Mouse (Mus musculus) testis, adult 2 months (tissue): ENCODE data around the gene Dlec1. TPM values are rescaled to one million over a fixed set of nuclear protein-coding genes. Genes with fewer than 3 reads are reported as not detected.

Experiments
- H3K27ac ChIP-seq: fragments of 200-500 bp; 2 replicates; pipeline ENCODE4 v1.5.1; 2012; ENCODE audit warnings: low read depth, low read length; ENCODE audit not compliant: control insufficient read depth, insufficient read depth
- H3K27me3 ChIP-seq: fragments of 200-500 bp; 2 replicates; pipeline ENCODE4 v1.6.1; 2012; ENCODE audit warnings: mild to moderate bottlenecking, low read length, moderate library complexity; ENCODE audit not compliant: control insufficient read depth, insufficient read depth
- H3K36me3 ChIP-seq: fragments of 200-500 bp; 2 replicates; pipeline ENCODE4 v1.6.1; 2012; ENCODE audit warnings: mild to moderate bottlenecking, low read length; ENCODE audit not compliant: control insufficient read depth, insufficient read depth
- H3K4me1 ChIP-seq: fragments of 200-500 bp; 2 replicates; pipeline ENCODE4 v1.6.1; 2012; ENCODE audit warnings: low read length; ENCODE audit not compliant: control insufficient read depth, insufficient read depth
- H3K4me3 ChIP-seq: fragments of 200-500 bp; 2 replicates; pipeline ENCODE4 v1.5.1; 2012; ENCODE audit warnings: low read depth, mild to moderate bottlenecking, low read length, moderate library complexity, mixed read lengths; ENCODE audit not compliant: control insufficient read depth
- CTCF ChIP-seq: fragments of 200-500 bp; IDR thresholded peaks from 2 replicates; pipeline ENCODE4 v1.5.1; 2012; ENCODE audit warnings: low read depth, mild to moderate bottlenecking, inconsistent platforms, low read length, moderate library complexity; ENCODE audit not compliant: control insufficient read depth, insufficient read depth, insufficient replicate concordance
- POLR2A ChIP-seq: fragments of 200-500 bp; IDR thresholded peaks from 2 replicates; pipeline ENCODE4 v1.6.1; 2012; ENCODE audit warnings: low read depth, mild to moderate bottlenecking, inconsistent platforms, low read length, moderate library complexity; ENCODE audit not compliant: control insufficient read depth
- polyA plus RNA-seq: library from polyadenylated mRNA; depleted of rRNA; stranded (reverse); fragments of >200 nt; gene quantifications from 2 replicates; pipeline ENCODE4 v1.2.3, GENCODE M21; 2012

The Dlec1 gene
- polyA plus RNA-seq, 1 experiment: 26.2 TPM

DNA sequence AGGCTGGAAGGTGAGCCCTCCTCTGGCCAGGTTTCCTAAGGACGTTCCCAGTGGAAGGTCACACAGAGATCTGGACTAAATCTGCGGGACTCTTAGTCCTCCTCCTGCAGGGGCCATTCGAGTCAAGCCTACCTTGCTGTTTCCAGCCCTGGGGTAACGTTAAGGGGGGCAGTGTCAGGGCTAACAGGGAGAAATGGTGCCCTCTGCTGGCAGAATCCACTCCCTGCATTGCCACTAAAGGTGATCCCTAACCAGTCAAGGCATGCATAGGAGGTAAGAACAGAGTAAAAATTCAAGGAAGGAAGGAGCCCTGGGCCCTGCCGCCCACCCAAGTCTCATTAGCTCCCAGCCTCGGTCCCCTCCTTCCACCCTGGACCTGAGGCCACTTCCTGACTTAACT, 34.7 kb upstream of the Dlec1 start:
- H3K27me3 ChIP-seq: no peaks in the 10 kb centered on the region
- H3K36me3 ChIP-seq: no peaks in the 10 kb centered on the region
- H3K4me3 ChIP-seq: no peak overlapping the region
- no peak overlapping the region for H3K27ac ChIP-seq
- peaks cover 4% of the 10 kb centered on the region for H3K4me1 ChIP-seq
- TF ChIP-seq CTCF: peak; percentile 90
- no peak for TF ChIP-seq POLR2A

DNA sequence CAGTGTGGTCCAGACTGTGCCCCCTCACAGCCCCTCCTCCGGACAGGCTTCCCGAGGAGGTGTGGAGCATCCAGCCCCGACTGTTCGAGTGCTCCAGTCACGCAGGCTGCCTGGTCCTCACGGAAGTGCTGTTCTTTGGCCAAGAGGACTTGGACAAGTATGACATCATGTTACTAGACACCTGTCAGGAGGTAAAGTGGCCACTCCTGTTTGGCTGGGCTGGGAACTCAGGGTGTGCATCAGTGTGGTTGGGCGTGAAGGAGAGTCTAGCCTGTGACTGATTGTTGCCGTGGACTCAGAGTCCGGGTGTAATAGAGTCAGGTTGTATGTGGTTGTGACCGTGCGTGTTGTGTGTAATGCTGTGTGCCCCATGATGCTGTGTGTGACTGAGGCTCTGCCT, 34.0 kb upstream of the Dlec1 start:
- H3K4me3 ChIP-seq: no peak overlapping the region

DNA sequence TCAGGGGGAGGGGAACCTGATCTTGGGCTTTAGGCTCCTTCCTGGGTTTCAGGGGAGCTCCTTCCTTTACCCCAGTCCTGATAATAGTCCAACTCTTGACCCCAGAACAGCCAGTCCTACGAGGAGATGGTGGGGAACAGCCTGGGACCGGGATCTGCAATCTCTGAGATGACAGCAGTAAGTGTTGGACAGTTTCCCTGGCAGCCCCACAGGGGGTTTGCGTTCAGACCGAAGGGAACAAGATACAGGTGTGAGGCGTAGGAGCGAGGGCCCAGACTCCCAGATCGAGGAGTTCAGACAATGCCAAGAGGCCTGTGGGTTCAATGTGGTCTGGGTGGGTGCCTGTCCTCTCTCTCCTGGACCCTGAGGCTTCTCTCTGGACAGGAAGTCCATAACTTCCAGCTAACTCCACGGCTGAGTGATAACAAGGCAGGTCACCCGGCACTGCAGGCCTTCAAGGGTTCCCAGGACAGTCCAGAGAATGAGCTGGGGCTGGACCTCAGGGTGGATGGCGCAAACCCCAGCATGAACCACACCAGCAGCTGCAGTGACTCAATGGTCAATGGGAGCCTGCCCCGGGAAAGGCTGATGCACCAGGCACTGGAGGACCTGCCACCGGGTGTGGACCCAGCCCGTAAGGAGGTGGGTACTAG, 32.0 kb upstream of the Dlec1 start:
- no peaks in the 10 kb centered on the region for H3K36me3 ChIP-seq
- no peak overlapping the region for H3K4me3 ChIP-seq
- H3K4me1 ChIP-seq: peaks cover 11% of the 10 kb centered on the region
- no peaks in the 10 kb centered on the region for H3K27me3 ChIP-seq
- H3K27ac ChIP-seq: no peak overlapping the region
- no peak for TF ChIP-seq POLR2A
- no peak for TF ChIP-seq CTCF

More for the DNA sequence above, 34.0 kb upstream of the Dlec1 start:
- H3K27me3 ChIP-seq: no peaks in the 10 kb centered on the region
- peaks cover 2% of the 10 kb centered on the region for H3K4me1 ChIP-seq
- H3K36me3 ChIP-seq: no peaks in the 10 kb centered on the region
- TF ChIP-seq POLR2A (no peak), CTCF (no peak; the same call in 1 of the 2 replicates)
- no peak overlapping the region for H3K27ac ChIP-seq

DNA sequence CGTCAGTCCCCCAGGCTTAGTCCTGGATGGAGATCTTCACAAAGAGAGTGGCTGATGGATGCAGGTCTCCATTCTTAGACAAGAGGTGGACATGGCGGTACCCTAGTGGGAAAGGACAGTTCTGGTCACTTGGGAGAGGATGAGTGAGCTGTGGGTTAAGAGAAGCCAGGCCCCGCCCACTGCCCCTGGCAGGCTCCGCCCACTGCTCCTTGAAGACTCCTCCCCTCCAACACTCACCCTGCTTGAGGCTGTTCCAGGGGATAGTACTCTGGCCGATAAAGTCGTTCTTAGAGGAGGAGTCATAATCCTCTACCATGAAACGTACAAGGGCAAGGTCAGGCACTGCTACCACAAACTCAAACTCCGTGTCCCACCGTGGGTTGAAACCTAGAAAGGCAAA, 30.5 kb upstream of the Dlec1 start:
- Histone ChIP-seq H3K4me1 (peaks cover 21% of the 10 kb centered on the region), H3K27ac (no peak overlapping the region), H3K4me3 (no peak overlapping the region), H3K27me3 (no peaks in the 10 kb centered on the region), H3K36me3 (no peaks in the 10 kb centered on the region)
- TF ChIP-seq CTCF (no peak), POLR2A (no peak)

DNA sequence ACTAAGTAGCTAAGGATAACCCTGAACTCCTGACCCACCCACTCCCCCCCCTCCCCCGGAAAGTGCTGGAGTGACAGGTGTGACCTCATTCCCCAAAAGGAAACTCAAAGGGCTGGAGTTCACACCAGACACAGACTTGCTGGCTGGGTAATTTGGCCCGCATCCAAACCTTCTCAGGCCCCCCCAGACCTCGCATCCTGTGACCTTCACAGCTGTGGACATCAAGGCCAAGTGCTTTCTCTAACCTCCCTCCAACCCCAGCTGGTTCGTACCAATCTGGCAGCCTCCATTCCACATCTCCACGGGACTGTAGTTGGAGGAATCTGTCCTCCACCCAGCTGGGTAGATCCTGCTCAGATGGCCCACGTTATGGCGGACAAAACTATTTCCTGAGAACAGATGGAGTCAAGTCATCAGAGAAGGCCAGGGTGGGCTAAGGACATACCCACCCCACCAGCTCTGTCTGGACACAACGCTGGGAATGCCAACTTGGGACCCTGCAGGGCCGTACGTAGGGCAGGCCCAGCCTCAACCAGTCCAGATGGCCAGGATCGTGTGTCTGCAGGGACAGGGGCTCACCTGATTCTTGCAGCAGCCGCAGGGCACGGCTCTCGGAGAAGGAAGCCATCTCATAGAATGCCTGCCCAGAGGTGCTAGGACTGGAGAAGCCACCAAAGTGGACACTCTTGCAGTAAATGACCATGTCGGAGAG, 28.9 kb upstream of the Dlec1 start:
- Histone ChIP-seq H3K27ac (no peak overlapping the region), H3K27me3 (no peaks in the 10 kb centered on the region), H3K4me3 (no peak overlapping the region), H3K4me1 (peaks cover 21% of the 10 kb centered on the region), H3K36me3 (no peaks in the 10 kb centered on the region)
- TF ChIP-seq POLR2A (0 out of 2 replicates have a peak, but pooled peaks have one; percentile 9), CTCF (no peak)

DNA sequence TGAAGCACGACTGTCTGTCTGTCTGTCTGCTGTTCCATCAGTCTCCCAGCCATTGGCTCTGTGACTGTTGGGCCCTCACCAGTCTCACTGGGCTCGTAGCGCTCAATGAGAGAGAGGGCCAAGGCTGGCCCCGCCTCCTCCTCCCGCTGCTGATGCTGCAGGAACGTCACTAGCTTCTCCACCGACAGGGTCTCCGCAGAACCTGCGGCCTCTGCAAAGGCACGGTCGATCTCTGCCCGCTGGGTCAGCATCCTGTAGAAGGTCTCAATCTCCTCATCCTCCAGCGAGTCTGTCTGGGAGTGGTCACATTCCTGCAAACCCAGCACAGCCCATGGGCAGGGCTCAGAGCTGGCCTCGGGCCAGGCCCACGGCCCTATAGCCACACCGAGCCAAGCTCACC, 26.6 kb upstream of the Dlec1 start:
- Histone ChIP-seq H3K4me1 (peaks cover 21% of the 10 kb centered on the region), H3K27ac (no peak overlapping the region), H3K36me3 (no peaks in the 10 kb centered on the region), H3K27me3 (no peaks in the 10 kb centered on the region), H3K4me3 (peak overlapping the region; percentile 53)
- TF ChIP-seq POLR2A (no peak), CTCF (no peak)

DNA sequence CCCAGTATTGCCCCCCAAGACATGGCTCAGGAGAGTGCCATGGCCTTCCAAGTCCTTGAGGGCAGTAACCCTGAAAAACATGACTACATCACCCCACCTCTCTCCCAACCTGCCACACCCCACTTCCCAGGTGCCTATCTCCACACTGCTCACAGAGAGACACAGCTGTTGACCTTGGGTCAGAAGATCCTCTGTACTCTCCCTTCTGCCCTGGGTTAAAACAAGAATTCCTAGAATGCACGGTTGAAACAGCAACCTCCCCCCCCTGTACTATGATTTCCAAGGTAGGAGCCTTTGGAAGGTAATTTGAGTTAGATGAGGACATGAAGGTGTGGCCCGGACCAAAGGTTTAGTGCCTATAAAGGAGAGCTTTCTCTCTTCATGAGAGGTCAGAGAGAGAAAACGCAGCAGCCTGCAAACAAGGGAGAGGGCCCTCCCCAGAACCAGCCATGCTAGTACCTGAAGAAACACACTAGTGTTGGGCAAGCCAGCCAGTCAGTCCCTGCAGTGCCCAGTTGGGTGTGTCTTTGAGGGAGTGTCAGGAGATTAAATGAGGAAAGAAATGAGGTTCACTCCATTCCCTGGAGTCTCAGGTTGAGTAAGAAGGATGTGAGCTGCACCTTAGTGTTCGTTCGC, 22.1 kb upstream of the Dlec1 start:
- TF ChIP-seq CTCF: no peak
- TF ChIP-seq POLR2A: no peak
- Histone ChIP-seq H3K27ac (no peak overlapping the region), H3K36me3 (no peaks in the 10 kb centered on the region), H3K27me3 (no peaks in the 10 kb centered on the region), H3K4me3 (no peak overlapping the region), H3K4me1 (peaks cover 10% of the 10 kb centered on the region)
